Mouse (Mus musculus): ENCODE measurements around the gene Slc25a10.

DNA sequence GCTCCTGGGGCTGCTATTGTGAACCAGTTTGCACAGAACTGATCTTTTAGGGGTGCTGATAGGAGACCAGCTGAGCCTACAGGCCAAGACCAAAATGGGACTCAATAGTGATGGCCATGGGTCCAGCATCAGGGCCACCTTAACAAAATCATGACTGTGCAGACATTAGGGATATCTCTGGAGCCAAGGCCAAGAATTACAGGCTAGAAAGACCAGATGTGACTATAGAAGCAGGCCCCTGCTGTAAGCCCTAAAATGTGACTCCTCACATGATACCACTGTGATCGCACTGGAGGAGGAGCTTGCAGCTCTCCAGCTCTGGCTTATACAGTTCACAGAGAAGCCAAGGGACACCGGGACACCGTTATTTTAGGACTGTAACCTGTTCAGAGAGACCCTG is 49.3 kb upstream of the Slc25a10 start, which contains the start of gene Tspan10:
- TF ChIP-seq CTCF (IDR thresholded peaks at IDR 0.05; ENCODE audit: control insufficient read depth, insufficient read depth, insufficient read length) (no peak), MAX (IDR thresholded peaks at IDR 0.05) (no peak)
